Mouse (Mus musculus): ENCODE results near the gene Cenpf.
"Not testable (repeated sequence)": the region's sequence is repeated elsewhere in the genome, so short reads cannot be mapped to it uniquely, and the experiment has no call there.

The Cenpf gene

DNA sequence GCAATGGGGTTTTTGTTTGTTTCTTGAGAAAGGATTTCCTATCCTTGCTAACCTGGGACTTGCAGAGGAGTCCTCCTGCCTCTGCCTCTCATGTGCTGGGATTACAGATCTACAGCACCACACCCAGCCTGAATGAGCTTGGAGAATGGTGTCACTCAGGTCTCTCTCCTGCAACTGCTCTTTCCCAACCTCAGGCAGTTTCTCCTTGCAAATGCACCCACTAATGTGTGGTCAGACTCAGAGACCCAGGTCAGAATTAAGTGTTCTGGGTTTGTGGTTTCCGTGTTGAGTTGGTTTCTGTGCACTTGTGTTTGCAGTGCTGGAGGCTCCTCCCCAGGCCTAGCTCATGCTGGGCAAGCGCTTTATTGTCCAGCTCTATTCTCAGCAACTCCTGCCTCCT is 6.5 kb upstream of the Cenpf start:
- no peak for DNase-seq (ENCODE audit: low spot score)

DNA sequence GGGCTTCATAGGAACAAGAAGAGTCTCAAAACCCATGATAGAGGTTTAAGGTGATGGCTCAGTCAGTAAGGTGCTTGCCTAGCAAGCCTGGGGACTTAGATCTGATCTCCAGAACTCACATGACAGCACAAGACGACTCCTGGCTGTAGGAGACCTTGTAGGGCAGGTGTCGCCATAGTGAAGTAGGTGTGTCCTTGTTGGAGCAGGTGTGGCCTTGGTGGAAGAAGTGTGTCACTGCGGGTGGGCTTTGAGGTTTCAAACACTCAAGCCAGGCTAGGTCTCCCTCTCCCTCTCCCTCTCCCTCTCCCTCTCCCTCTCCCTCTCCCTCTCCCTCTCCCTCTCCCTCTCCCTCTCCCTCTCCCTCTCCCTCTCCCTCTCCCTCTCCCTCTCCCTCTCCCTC is 4.6 kb upstream of the Cenpf start:
- DNase-seq (ENCODE audit: low spot score) = not testable (repeated sequence)

DNA sequence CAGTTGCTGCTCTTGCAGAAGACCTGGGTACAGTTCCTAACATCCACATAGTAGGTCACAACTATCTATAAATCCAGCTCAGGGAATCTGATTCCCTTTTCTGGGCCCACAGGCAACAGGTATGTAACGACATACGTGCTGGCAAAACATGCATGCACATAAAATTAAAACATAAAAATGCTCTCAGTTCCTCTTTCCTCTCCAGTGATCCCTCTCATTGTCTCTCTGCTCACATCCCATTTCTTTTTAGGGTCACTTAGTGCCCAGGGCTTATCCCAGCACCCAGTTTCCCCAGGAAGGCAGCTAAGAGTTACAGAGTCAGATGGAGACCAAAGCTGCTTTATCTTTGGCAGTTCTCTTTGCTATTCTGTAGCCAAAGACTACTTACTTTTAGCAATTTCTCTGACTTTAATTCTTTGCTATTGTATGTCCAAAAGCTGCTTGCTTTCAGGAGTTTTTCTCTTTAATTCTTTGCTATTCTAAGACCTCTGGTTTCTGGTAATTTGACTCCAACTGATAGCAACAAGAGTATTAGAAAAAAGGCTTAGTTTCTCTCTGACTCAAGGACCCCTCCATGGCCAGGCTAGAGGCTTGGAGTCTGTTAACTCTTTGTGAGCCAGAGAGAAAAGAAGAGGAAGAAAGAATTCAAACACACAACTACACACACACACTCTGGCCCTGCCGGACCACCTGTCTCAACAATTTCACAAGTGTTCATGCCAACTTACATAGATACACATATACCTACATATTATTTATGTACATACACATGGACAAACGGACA is 1.4 kb upstream of the Cenpf start:
- no peak for DNase-seq (ENCODE audit: low spot score)

DNA sequence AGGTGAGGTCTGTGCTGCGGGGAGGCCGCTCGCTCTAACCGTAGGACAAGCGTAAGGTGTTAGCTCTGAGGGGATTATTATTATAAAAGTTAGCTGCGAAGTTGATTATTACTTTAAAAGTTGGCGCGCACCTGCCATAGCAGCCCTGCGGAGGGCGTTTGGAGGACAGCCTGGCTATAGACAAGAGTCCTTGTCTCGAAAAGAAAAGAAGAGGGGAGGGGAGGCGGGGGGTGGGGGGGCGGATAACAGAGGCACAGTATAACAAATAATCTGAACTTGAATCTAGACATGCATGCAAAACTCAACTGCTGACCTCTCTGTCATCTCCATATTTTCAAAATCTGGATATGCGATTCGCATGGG is 483 bp upstream of the Cenpf start:
- no peak for DNase-seq (ENCODE audit: low spot score)

DNA sequence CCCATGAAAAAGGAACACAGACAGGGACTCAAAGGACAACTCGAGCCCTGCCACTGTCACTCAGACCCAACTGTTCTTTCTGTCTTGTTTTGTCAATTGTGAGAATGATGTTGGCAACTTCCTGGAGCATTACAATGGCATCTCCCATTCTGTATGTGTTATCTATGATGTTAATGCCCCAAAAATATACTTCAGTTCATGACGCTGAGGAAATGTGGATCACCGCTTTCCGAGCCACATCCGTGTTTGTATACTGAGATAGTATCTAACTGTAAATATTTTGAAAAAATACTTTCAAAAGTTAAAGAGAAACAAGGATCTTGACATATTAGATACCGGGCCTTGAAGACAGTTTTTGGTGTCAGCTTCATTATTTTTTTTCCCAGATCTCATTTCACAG is 1.9 kb downstream of the Cenpf start:
- no peak for DNase-seq (ENCODE audit: low spot score)

DNA sequence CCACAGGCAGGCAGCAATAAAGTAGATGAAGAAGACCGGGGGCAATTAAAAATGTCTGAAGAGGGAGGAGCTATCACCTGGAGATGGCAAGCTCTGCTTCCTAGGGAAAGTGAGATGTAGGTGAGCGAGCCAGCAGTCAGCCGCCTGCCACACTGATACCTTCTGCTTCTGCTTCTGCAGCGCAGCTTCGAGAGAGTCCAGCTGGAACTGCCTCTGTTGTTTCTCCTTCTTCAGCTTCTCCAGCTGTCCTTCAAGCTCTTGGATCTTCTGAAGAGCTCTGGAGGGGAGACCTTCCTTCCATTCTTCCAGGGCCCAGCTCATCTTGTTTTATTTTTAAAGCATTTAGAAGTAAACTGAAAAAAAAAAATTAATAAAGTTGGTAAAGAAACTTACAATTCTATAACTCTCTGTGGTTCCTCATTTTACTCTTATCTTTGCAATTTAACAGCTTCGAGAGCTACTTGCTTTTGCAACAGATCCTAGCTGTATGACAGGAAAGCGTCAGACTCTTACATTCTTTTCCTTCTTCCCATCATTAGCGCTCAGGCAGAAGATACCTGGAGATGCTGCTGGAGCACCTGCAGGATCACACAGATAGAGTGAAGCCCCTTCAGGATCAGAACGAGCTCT is 3.0 kb downstream of the Cenpf start:
- no peak for DNase-seq (ENCODE audit: low spot score)

DNA sequence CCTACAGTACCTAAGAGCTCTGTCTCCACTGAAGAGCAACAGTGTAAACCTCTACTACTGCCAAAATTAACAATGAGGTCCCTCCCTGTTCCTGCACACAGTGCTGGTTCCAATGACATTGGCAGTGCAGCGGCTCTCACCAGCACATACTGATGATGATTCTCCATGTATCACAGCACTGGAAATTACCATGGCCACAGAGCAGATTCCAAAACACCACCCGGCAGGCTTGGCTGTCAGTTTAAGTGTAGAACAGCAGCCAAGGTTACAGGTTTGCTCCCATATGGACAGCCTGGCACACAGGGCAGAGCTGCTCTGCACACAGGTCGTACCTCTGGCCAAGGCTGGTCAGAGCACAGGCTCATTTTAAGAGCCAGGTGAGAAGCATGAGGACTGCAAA is 8.3 kb downstream of the Cenpf start:
- DNase-seq (ENCODE audit: low spot score) = no peak

DNA sequence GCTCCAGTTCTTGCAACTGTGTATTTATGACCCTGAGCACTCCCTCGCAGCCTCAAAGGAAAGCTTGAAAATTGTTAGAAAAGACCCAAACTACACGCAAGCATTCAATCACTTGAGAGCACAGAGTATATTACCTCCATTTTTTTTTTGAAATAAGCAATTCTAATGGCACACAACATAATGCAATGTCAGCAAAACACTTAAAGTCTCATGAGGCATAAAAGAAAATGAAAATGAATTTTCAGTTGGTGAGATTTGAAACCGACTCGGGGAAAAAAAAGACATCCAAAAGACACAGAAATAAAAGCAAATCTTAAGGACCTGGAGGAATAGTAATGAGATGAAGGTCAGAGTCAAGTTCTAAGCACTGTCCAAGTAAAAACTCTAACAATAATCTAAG is 11.9 kb downstream of the Cenpf start:
- DNase-seq (ENCODE audit: low spot score) = no peak

DNA sequence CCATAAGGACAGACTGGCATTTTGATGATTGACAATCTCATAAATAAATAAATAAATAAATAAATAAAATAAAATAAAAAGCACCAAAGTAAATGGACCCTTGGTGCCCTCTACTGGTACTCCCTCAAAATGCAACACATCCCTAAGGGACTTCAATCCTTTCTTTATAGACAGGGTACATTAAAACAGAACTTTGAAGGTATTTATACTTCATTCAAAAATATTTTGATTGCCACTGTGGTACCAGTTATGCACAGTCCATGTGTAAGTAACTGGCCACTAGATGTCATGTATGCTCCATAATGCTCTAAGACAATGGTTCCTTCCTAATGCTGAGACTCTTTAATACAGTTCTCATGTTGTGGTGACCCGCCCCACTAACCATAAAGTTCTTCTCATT is 12.5 kb downstream of the Cenpf start:
- no peak for DNase-seq (ENCODE audit: low spot score)

DNA sequence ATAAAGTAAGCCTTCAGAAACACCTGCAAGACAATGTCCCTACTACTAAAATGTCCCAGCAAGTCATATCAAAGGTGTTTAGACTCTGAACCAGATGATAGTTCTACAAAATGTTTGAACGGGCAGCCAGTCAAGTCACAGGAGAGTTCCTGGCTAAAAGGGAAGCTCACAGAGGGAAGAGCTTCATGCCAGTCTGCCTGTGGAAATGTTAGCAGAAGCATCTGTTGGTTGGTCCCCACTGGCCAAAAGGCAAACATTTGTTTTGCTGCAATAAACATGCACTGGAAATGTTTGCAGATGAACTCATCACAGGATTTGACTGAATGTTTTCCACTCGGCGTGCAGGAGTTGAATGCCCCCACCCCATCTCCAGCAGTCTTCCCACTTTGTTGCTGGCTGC is 21.9 kb downstream of the Cenpf start:
- DNase-seq (ENCODE audit: low spot score) = no peak

DNA sequence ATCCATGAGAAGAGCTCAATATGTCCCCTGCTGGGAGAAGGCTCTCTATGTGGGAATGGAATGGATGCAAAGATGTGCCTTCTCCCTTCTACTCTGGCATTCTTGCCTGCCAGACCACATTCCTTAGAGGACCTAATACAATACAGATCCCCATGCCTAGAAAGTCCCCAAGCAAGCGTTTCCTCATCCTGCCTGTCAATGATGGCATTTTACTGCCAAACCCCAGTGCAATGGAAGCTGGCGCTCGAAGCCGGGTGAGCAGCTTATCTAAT is 23.1 kb downstream of the Cenpf start:
- DNase-seq (ENCODE audit: low spot score) = no peak

DNA sequence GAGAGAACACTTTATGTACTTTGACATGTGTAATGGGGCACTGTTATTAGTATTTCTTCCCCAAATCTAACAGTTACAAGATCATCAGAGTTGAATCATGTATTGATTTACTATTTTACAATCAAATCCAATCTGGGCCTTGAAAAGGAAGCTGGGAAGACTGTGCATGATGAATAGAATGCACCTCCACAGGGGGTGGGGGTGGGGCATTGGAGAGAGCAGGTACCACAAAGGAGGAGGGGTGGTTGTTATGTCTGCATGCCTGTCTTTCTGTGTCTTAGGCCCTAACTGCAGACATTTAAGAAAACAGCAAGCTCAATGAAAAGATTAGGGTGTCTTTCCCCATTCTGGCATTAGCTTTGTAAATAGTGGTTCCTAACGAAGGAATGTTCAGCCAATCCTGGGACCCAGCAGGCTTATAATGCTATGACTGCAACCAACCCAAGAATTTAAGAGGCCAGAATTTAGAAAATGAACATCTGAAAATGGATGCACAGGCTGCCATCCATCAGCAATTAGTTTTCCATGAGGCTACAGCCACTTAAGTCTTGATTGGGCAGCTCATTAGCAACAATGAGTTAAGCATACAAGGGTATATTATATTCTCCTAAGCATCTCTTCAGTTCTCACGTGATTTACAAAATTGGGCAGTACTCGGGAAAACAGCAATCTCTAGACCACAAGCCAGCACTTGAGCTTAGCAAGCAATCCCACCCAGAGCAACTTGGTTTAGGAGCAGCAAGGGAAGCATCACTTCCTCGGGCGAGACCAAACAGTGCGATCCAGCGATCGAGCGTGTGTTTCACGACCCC is 23.6 kb downstream of the Cenpf start:
- DNase-seq (ENCODE audit: low spot score) = no peak

DNA sequence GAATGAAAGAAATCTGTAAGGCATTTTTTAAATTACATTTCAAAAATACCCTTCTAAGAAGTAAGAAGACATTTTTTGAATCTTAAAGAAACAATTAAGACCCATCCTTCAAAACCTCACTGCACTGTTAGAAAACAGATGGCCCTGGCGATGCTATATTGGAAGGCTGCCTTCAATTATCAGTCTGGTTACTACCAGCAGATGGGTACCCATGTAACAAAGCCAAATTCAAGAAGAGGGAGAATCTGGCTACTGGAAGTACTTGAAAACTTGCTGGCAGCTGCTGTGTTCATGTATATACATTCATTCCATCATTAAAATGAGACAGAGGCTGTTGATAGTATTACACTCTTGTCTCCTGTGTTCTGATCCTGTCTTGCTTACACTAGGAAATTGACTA is 24.4 kb downstream of the Cenpf start:
- no peak for DNase-seq (ENCODE audit: low spot score)

DNA sequence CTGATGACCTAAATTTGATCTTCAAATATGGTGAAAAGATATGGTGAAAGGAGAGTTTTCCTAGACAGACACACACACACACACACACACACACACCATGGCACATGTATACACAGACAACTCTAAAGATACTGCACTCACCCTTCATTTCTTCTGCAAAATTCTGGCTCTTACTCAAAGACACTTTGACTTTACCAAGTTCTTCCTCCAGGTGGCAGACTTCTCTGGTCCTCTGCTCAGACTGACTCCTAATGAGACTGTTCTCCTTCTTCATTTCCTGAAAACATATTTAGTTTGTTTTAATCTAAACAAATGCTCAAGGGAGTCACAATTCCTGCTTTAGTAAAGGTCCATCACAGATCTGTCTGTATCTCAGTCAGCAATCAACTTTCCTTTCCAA is 26.0 kb downstream of the Cenpf start:
- no peak for DNase-seq (ENCODE audit: low spot score)

DNA sequence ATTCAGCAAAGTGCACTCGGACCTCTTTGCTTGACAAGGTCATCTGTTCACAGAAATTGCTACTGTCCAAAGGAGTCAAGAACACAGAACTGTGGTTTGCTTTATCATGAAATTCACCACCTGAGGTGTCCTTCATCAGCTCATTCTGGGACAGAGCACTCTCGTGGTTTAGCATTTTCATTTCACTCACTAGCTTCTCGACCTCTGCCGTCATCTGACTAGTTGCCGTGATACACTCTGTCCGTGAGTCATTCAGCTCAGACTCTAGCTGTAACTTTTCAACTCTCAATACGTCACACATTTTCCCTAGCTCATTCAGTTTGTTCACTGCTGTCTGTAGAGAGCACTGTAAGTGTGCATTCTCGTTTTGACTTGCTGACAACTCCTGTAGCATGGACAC is 30.5 kb downstream of the Cenpf start:
- no peak for DNase-seq (ENCODE audit: low spot score)

DNA sequence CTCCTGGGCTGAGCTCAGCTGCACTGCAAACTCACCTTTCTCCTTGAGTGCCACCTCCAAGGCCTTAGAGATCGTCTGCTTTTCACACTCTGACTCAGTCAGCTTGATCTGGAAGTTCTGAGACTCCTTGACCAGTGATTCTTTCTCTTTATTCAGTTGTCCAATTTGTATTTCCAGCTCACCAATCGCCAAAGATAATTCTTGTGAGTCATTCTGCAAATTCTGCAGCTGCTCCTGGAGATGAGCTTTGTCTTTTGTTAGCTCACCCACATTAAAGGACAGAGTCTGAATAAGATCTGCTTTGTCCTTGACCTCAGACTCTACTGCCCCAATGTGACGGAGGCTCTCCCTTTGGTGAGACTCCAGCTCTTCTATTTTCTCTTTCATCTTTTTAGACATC is 34.1 kb downstream of the Cenpf start:
- no peak for DNase-seq (ENCODE audit: low spot score)

DNA sequence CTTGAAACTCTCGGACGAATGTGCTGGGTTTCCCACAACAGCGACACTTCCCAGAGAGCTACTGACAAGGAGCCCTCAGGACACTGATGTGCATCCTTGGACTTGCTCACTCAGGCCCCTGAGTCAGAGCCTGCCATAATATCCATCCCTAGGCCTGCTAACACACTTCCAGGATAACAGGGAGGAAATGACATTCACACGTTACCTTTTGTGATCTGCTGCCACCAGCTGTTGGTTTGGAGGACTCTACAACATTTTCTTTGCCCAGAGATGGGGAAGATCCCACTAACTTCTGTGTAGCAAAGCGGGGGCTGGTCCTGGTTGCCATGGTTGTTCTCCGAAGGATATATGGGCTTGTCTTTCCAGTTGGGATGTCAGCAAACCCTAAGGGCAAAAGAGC is 41.3 kb downstream of the Cenpf start:
- DNase-seq (ENCODE audit: low spot score) = no peak

DNA sequence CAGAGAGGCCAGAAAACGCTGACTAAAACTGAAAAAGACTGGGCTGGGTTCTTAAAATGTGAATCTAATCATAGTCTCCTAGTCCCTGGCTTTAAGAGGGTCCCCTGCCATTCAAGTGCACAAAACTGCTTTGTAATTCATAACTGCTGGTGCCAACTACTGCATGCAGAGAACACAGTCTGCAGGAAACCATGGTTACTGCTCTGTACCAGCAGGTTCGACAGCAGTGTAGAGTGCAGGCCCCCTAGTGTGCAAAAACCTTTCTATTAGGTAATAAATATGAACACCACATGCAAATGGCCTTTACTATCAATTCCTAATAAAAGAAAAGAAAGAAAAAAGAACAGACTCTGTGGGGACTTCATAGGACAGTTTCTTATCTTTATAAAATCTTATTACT is 42.5 kb downstream of the Cenpf start:
- DNase-seq (ENCODE audit: low spot score) = no peak

DNA sequence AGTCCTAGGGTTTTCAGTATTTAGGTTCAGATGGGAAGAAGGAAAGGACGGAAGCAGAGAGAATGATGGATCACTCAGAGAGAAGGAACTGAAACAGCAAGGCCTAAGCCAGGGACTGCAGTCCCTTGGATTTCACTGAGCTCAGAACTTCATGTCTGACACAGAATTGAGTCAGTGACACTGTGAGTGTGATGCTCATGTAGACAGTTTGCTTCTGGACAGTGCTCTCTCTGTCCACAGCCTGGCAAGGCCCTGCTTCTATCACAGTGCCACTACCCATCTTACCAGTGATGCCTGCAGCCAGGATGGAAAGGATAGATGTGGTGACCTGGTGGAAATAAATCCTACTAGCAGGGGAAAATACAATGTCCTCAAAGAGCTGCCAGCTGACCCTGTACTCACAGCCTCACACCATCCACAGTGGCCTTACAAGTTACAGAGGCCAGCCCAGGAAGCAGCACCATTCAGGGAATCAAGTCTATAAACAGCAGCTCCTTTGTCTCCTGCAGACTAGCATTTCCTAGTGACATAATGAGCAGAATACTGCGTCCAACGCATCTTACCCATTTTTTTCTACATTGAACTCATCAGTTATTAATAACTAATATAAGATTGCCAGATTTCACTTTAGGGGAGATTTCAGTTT is 43.1 kb downstream of the Cenpf start:
- no peak for DNase-seq (ENCODE audit: low spot score)

DNA sequence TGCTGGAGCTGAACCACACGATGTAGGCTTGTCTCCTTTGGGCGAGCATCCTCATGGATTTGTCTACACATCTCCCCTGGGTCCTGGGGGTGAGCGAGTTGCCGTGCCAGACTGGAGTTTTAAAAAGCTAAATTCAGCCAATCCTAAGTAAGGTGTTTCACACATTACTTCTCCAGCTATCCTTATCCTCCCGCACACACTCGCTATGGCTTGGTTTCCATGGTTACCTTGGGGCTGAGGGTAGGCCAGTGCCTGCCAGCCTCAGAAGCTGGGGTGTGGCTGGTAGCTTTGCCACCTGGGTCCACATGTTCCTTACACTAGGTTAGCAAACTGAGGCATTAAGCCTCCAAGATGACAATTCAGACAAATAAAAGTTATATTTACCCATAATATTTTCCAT is 48.3 kb downstream of the Cenpf start:
- DNase-seq (ENCODE audit: low spot score) = no peak

DNA sequence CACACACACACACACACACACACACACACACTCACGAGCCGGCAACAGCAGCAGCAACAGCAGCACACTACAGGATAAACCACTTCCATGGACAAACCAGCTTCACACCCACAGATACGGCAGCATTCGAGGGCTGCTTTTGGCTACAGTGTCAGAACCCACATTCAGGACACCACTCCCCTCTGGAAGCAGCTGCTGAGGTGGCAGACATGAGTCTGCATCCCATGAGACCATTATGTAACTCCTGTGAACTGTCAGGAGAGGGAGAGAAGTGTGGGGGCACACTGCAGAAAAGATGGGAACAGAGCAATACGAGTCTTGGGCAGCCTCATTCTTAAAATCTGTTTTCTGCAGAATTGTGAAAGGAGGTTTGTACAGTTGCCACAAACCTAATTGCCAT is 54.1 kb downstream of the Cenpf start:
- no peak for DNase-seq (ENCODE audit: low spot score)

DNA sequence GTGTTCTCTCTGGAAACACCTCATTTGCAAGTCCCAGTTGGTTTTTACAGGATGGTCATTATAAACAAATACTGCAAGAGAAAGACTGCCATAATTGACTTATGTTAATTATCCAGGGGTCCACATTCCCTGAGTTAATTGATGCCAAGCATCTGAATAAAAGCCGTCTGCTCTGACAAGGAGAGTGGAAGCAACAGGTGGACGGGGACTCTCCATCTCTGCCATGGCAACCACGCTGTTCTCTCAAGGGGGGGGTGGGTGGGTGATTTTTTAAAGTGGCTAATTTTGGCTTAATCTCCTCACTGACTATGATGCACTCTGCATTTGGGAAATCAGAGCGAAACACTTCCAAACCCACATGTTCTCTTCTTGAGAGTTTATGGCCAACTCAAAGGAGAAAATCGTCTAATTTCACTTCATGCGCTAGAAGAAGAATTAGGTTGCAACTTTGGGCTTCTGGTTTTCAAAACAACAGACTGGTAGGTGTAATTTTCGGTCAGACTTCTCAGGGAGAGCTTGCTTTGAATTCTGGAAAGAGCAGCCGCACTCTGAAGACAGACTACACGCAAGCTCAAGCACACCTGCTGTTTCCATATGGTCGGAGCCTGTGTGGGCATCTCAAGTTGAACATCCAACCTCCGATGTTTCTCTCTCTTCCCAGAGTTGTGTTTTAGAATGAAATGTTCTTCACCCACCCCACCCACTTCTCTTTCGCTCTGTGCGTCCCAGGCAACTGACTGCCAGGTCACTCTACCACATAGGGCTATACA is 55.8 kb downstream of the Cenpf start:
- no peak for DNase-seq (ENCODE audit: low spot score)
